Mouse (Mus musculus): Measurements from ENCODE around the gene Sema3f.

The Sema3f gene

GRCm38 (mm10) chr9:107631861-107632260, 78.4 kb downstream of the Sema3f start:
- DNase-seq: no peak

Data from kidney, adult 9 months (tissue).